Comparison of ENCODE assay signal across 8 mouse cellular contexts in the genomic region with DNA sequence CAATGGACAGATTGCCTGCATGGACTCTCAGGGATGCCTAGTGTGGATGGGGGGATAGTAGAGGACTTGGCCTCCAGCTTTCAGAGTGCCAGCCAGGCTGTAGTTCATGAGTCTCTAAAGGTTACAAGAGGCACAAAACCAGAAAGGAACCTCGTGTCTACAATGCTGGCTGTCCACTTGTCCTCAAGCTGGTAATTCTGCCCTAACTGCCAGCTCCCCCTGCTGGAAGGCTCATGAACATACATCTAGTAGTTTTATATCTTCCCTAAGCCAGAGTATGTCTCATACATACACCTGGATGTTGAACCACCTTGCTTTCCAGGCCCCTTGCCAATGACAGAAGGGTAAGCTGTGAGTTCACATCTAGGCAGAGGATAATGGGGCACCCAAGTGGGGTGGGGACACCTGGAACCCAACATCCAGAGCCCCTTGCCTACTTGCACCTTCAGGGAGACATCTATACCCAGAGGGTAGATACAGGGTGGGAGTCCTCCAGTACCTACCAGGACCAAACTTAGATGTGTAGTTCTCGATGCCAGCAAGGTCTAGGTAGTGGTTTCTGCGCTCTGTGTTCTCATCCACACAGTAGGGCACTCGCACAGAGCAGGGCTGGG. TPM values are rescaled to one million over a fixed set of nuclear protein-coding genes. Genes with fewer than 3 reads are reported as not detected.
DNase-seq lines count a peak whose midpoint lies in the region; ATAC-seq lines count a peak whose summit lies in the region.

No protein-coding gene starts in this region.

- intact Hi-C loops in left cerebral cortex, postnatal 4 days (cut with DNase I), result no loop called here

- no peak for ATAC-seq in neural tube, embryonic 15.5 days (ENCODE audit: low FRiP score)
- peak; percentile 63 to 86; a peak in 3 of 4 replicates for ATAC-seq in hematopoietic stem cell, adult 5-6 weeks (replicated peaks in 1 of 2; ENCODE audit: insufficient read depth in 1 of 2, low FRiP score in 2 of 2, low TSS enrichment in 1 of 2, low read depth in 1 of 2, poor library complexity in 2 of 2, severe bottlenecking in 2 of 2)

- H3K4me3 ChIP-seq in neural tube, embryonic 15.5 days (replicated peaks), result no peak overlapping the region

- H3K36me3 ChIP-seq in neural tube, embryonic 15.5 days, result 0 out of 2 replicates have a peak, but pooled peaks cover 2% of the 10 kb centered on the region

- no peak overlapping the region for H3K27ac ChIP-seq in neural tube, embryonic 15.5 days (replicated peaks)

- H3K27me3 ChIP-seq in neural tube, embryonic 15.5 days (replicated peaks), result no peaks in the 10 kb centered on the region

- H3K9ac ChIP-seq in neural tube, embryonic 15.5 days (replicated peaks), result no peak overlapping the region

- WGBS in neural tube, embryonic 15.5 days, result 75% methylated on average over 4 of the region's 4 CpGs

- DNase-seq in neural tube, embryonic 10.5 days (ENCODE audit: extremely low spot score, low spot score), result peak; percentile 43
- DNase-seq in adrenal gland, adult (ENCODE audit: inconsistent age in 2 of 2, low spot score in 1 of 2), result peak; percentile 72 to 91
- DNase-seq in embryo, embryonic 9.5 days (ENCODE audit: extremely low spot score), result peak; percentile 45
- peak; percentile 56 for DNase-seq in left cerebral cortex, postnatal 4 days
- peak; percentile 8 for DNase-seq in retina, adult 2 months (ENCODE audit: low read depth, low spot score)
- peak; percentile 76 for DNase-seq in thymus, postnatal 25 days

- H3K4me2 ChIP-seq in neural tube, embryonic 15.5 days, result no peak overlapping the region

- H3K9me3 ChIP-seq in neural tube, embryonic 15.5 days (replicated peaks), result no peaks in the 10 kb centered on the region

- H3K4me1 ChIP-seq in neural tube, embryonic 15.5 days, result no peaks in the 10 kb centered on the region

RNA-seq across cellular contexts. Expression of gene Nkd2, which starts 25.1 kb away (rescaled TPM):
- 12.2 and 12.7 TPM in 2 replicates for polyA plus RNA-seq in neural tube, embryonic 15.5 days (2015; fragmentation: Nextera tagmentation; extraction: Ambion mirVana)
- total RNA-seq in hematopoietic stem cell, adult 5-6 weeks (2017), result not detected in 2 replicates
- 10 to 100 TPM; 21.4 TPM for total RNA-seq in left cerebral cortex, postnatal 4 days (2021)

Comparison
In these comparisons a context has a peak if more than half of its experiments do, and no peak if none do; other contexts are left out.
1. DNase-seq: peak in every context shown above with its lines; median percentile 82 in adrenal gland, adult; 76 in thymus, postnatal 25 days; 56 in left cerebral cortex, postnatal 4 days; 45 in embryo, embryonic 9.5 days; 43 in neural tube, embryonic 10.5 days; 8 in retina, adult 2 months.
2. RNA of gene Nkd2, which starts 25.1 kb away (total RNA-seq): 21.4 TPM in left cerebral cortex, postnatal 4 days; not detected in hematopoietic stem cell, adult 5-6 weeks; every median in the first group is over 10 times any median in the second.